Mouse (Mus musculus) kidney, adult 2 months (tissue): ENCODE results near the gene Slc30a9. TPM values are rescaled to one million over a fixed set of nuclear protein-coding genes. Genes with fewer than 3 reads are reported as not detected.

Experiments used
- DNase-seq: peaks from one replicate; pipeline ENCODE4 v3.0.0; 2021
- H3K27ac ChIP-seq: fragments of 200-500 bp; 2 replicates; pipeline ENCODE4 v1.5.1; 2012; ENCODE audit warnings: low read depth, low read length, control low read depth, inconsistent platforms; ENCODE audit not compliant: insufficient read depth
- H3K27me3 ChIP-seq: fragments of 200-500 bp; replicated peaks from 2 replicates; pipeline ENCODE4 v1.6.1; 2012; ENCODE audit warnings: mild to moderate bottlenecking, moderate library complexity, low read length, inconsistent platforms; ENCODE audit not compliant: control insufficient read depth, insufficient read depth
- H3K36me3 ChIP-seq: fragments of 200-500 bp; 2 replicates; pipeline ENCODE4 v1.6.1; 2012; ENCODE audit warnings: mild to moderate bottlenecking, moderate library complexity, low read length, inconsistent platforms; ENCODE audit not compliant: control insufficient read depth, insufficient read depth
- H3K4me1 ChIP-seq: fragments of 200-500 bp; 2 replicates; pipeline ENCODE4 v1.6.1; 2011; ENCODE audit warnings: low read length; ENCODE audit not compliant: control insufficient read depth, insufficient read depth
- H3K4me3 ChIP-seq: fragments of 200-500 bp; 2 replicates; pipeline ENCODE4 v1.5.1; 2011; ENCODE audit warnings: mild to moderate bottlenecking, low read depth, low read length, control low read depth; ENCODE audit not compliant: insufficient read depth
- CTCF ChIP-seq: fragments of 200-500 bp; conservative IDR thresholded peaks from 2 replicates; pipeline ENCODE4 v1.5.1; 2011; ENCODE audit warnings: low read depth, mild to moderate bottlenecking, control low read depth, low read length, moderate library complexity, mixed read lengths; ENCODE audit not compliant: insufficient read depth, insufficient read length
- POLR2A ChIP-seq: fragments of 200-500 bp; IDR thresholded peaks from one replicate; pipeline ENCODE4 v1.6.1; 2011; ENCODE audit warnings: low read depth, low read length, control low read depth
- WGBS: fragments of 180-500 bp; shearing (Covaris S2); methylation state at CpG from one replicate; pipeline ENCODE4 v1.1.7; 2018; 5-methylcytosine and 5-hydroxymethylcytosine counted together
- polyA plus RNA-seq: library from polyadenylated mRNA; depleted of rRNA; stranded (reverse); fragments of >200 nt; gene quantifications from 2 replicates; pipeline ENCODE4 v1.2.3, GENCODE M21; 2012; rRNA removed

The Slc30a9 gene
- 52.8 and 55.8 TPM in 2 replicates for polyA plus RNA-seq

- under 1% methylated on average over 83 of the region's 83 CpGs for WGBS
- peak; percentile 96 for DNase-seq
These were observed at the start of gene Slc30a9 for GRCm38 (mm10) chr5:67306698-67307521. Slc30a9 (plus strand) TSS chr5:67306955.

GRCm38 (mm10) chr5:67258473-67258872 lies 48.3 kb upstream of the Slc30a9 start:
- no peaks in the 10 kb centered on the region for H3K27me3 ChIP-seq
- TF ChIP-seq POLR2A (no peak), CTCF (no peak)
- DNase-seq = no peak
- no peaks in the 10 kb centered on the region for H3K36me3 ChIP-seq
- no peak overlapping the region for H3K27ac ChIP-seq
- peaks cover 6% of the 10 kb centered on the region; the same call in 1 of the 2 replicates for H3K4me1 ChIP-seq
- 69% methylated on average over 9 of the region's 9 CpGs for WGBS
- no peak overlapping the region for H3K4me3 ChIP-seq

More at GRCm38 (mm10) chr5:67306698-67307521, at the start of gene Slc30a9:
- Histone ChIP-seq H3K27ac (peak within 1 kb of the TSS; percentile 85), H3K36me3 (no peaks in the 10 kb centered on the region), H3K4me3 (peak within 1 kb of the TSS; percentile 68), H3K27me3 (no peaks in the 10 kb centered on the region), H3K4me1 (peaks cover 14% of the 10 kb centered on the region; the same call in 1 of the 2 replicates)
- TF ChIP-seq CTCF (no peak), POLR2A (peak; percentile 88)

GRCm38 (mm10) chr5:67260159-67260530 lies 46.6 kb upstream of the Slc30a9 start:
- Histone ChIP-seq H3K36me3 (no peaks in the 10 kb centered on the region; the same call in 1 of the 2 replicates), H3K4me1 (peaks cover 6% of the 10 kb centered on the region; the same call in 1 of the 2 replicates), H3K4me3 (peak overlapping the region; percentile 46), H3K27ac (peak overlapping the region; percentile 68; the same call in 1 of the 2 replicates), H3K27me3 (no peaks in the 10 kb centered on the region)
- TF ChIP-seq CTCF (no peak), POLR2A (no peak)
- DNase-seq = no peak
- WGBS = under 1% methylated on average over 9 of the region's 9 CpGs

GRCm38 (mm10) chr5:67260531-67261371 lies 46.0 kb upstream of the Slc30a9 start, which contains the start of gene Tmem33:
Tmem33 (plus strand) TSS chr5:67260565.
- under 1% methylated on average over 67 of the region's 67 CpGs for WGBS
- peaks cover 6% of the 10 kb centered on the region; the same call in 1 of the 2 replicates for H3K4me1 ChIP-seq
- H3K27ac ChIP-seq = peak within 1 kb of the TSS; percentile 81
- peak; percentile 42 for TF ChIP-seq POLR2A
- TF ChIP-seq CTCF = no peak
- peak within 1 kb of the TSS; percentile 81 for H3K4me3 ChIP-seq
- peak; percentile 98 for DNase-seq
- H3K36me3 ChIP-seq = peaks cover under 1% of the 10 kb centered on the region; the same call in 1 of the 2 replicates
- H3K27me3 ChIP-seq = no peaks in the 10 kb centered on the region

- H3K36me3 ChIP-seq = peaks cover 6% of the 10 kb centered on the region; the same call in 1 of the 2 replicates
- no peak overlapping the region for H3K4me3 ChIP-seq
- H3K4me1 ChIP-seq = peaks cover 6% of the 10 kb centered on the region; the same call in 1 of the 2 replicates
- DNase-seq = no peak
- no peaks in the 10 kb centered on the region for H3K27me3 ChIP-seq
- H3K27ac ChIP-seq = no peak overlapping the region
- 86% methylated on average over 7 of the region's 7 CpGs for WGBS
- TF ChIP-seq CTCF (no peak), POLR2A (no peak)
These were observed 43.8 kb upstream of the Slc30a9 start for GRCm38 (mm10) chr5:67262964-67263363.

GRCm38 (mm10) chr5:67266106-67266505 lies 40.6 kb upstream of the Slc30a9 start:
- TF ChIP-seq POLR2A (no peak), CTCF (0 out of 2 replicates have a peak, but pooled peaks have one; percentile 18)
- peak; percentile 12 for DNase-seq
- Histone ChIP-seq H3K4me1 (peaks cover 6% of the 10 kb centered on the region; the same call in 1 of the 2 replicates), H3K36me3 (peaks cover 6% of the 10 kb centered on the region; the same call in 1 of the 2 replicates), H3K27me3 (no peaks in the 10 kb centered on the region), H3K27ac (no peak overlapping the region), H3K4me3 (no peak overlapping the region)
- 88% methylated on average over 1 of the region's 1 CpGs for WGBS

- TF ChIP-seq CTCF (no peak), POLR2A (no peak)
- no peak for DNase-seq
- Histone ChIP-seq H3K4me3 (no peak overlapping the region), H3K27me3 (no peaks in the 10 kb centered on the region), H3K27ac (no peak overlapping the region), H3K4me1 (no peaks in the 10 kb centered on the region), H3K36me3 (peaks cover 6% of the 10 kb centered on the region; the same call in 1 of the 2 replicates)
- WGBS = 91% methylated on average over 8 of the region's 8 CpGs
These were observed 37.4 kb upstream of the Slc30a9 start for GRCm38 (mm10) chr5:67269309-67269708.
